Mouse (Mus musculus) small intestine, adult 2 months (tissue): ENCODE results near the gene Wdr4. TPM values are rescaled to one million over a fixed set of nuclear protein-coding genes. Genes with fewer than 3 reads are reported as not detected.
A peak's percentile ranks its signal among the peaks of the same experiment; 100 is the strongest.

Experiments used
- H3K27ac ChIP-seq: fragments of 200-500 bp; 2 replicates; pipeline ENCODE4 v1.5.1; 2012; ENCODE audit warnings: low read depth, low read length, control low read depth, inconsistent platforms; ENCODE audit not compliant: insufficient read depth
- H3K27me3 ChIP-seq: fragments of 200-500 bp; 2 replicates; pipeline ENCODE4 v1.6.1; 2012; ENCODE audit warnings: mild to moderate bottlenecking, moderate library complexity, low read length, inconsistent platforms; ENCODE audit not compliant: control insufficient read depth, insufficient read depth
- H3K36me3 ChIP-seq: fragments of 200-500 bp; 2 replicates; pipeline ENCODE4 v1.6.1; 2012; ENCODE audit warnings: mild to moderate bottlenecking, low read length, control low read depth, inconsistent platforms; ENCODE audit not compliant: control insufficient read depth, insufficient read depth
- H3K4me1 ChIP-seq: fragments of 200-500 bp; 2 replicates; pipeline ENCODE4 v1.6.1; 2012; ENCODE audit warnings: low read length, inconsistent platforms, mixed read lengths; ENCODE audit not compliant: control insufficient read depth, insufficient read depth, insufficient read length
- H3K4me3 ChIP-seq: fragments of 200-500 bp; 2 replicates; pipeline ENCODE4 v1.5.1; 2012; ENCODE audit warnings: low read depth, mild to moderate bottlenecking, control low read depth, inconsistent platforms, low read length, moderate library complexity
- CTCF ChIP-seq: fragments of 200-500 bp; IDR thresholded peaks from 2 replicates; pipeline ENCODE4 v1.5.1; 2012; ENCODE audit warnings: low read depth, mild to moderate bottlenecking, control low read depth, inconsistent platforms, low read length, moderate library complexity, mixed read lengths; ENCODE audit not compliant: insufficient replicate concordance, insufficient read length; ENCODE audit errors: extremely low read depth
- POLR2A ChIP-seq: fragments of 200-500 bp; IDR thresholded peaks from 2 replicates; pipeline ENCODE4 v1.6.1; 2012; ENCODE audit warnings: low read depth, mild to moderate bottlenecking, control low read depth, inconsistent platforms, low read length, moderate library complexity
- WGBS: fragments of 180-500 bp; shearing (Covaris S2); methylation state at CpG from one replicate; pipeline ENCODE4 v1.1.7; 2018; 5-methylcytosine and 5-hydroxymethylcytosine counted together
- polyA plus RNA-seq: library from polyadenylated mRNA; depleted of rRNA; stranded (reverse); fragments of >200 nt; gene quantifications from 2 replicates; pipeline ENCODE4 v1.2.3, GENCODE M21; 2012

Gene Wdr4
- polyA plus RNA-seq, 1 experiment: 25.4 TPM

GRCm38 (mm10) chr17:31531441-31532158 lies 11.8 kb upstream of the Wdr4 start:
- Histone ChIP-seq H3K4me3 (no peak overlapping the region), H3K36me3 (peaks cover 31% of the 10 kb centered on the region), H3K4me1 (no peaks in the 10 kb centered on the region), H3K27ac (no peak overlapping the region), H3K27me3 (no peaks in the 10 kb centered on the region)
- TF ChIP-seq POLR2A (no peak), CTCF (no peak)
- 90% methylated on average over 14 of the region's 14 CpGs for WGBS

DNA sequence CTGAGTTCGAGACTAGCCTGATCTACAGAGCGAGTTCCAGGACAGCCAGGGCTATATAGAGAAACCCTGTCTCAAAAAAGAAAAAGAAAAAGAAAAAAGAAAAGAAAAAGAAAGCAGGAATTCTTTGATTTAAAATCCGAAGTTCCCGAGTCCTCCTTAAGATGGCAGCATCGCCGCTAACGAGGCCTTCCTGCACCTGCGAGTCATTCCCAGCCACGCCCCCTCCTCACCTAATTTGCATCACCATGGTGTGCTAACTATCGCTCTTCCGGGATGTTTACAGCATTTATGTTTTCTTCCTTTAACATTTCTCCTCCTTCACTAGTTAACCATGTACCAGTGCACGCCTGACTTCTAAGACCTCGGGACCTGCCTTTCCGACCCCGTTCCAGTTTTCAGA lies 9.5 kb upstream of the Wdr4 start:
- no peaks in the 10 kb centered on the region for H3K4me1 ChIP-seq
- 25% methylated on average over 15 of the region's 15 CpGs for WGBS

DNA sequence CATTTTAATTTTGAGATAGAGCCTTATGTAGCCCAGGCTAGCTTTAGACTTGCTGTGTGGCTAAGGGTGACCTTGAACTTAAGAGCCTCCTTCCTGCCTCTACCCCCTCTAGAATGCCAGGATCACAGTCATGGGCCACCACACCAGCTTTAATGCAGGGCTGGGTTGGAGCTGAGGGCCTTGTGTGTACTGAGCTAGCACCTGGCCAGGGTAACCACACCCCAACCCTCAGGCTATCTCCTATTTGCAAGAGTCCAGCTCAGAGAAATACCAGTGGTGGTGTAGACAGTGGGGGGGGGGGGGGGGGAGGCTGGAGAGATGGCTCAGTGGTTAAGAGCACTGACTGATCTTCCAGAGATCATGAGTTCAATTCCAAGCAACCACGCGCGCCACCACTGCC lies 6.0 kb upstream of the Wdr4 start:
- Histone ChIP-seq H3K36me3 (peaks cover 38% of the 10 kb centered on the region), H3K27ac (no peak overlapping the region), H3K27me3 (no peaks in the 10 kb centered on the region), H3K4me3 (no peak overlapping the region), H3K4me1 (no peaks in the 10 kb centered on the region; the same call in 1 of the 2 replicates)
- 95% methylated on average over 3 of the region's 3 CpGs for WGBS
- no peak for TF ChIP-seq CTCF
- no peak for TF ChIP-seq POLR2A

More for the DNA sequence above, 9.5 kb upstream of the Wdr4 start:
- TF ChIP-seq CTCF (peak; percentile 59; the same call in 1 of the 2 replicates), POLR2A (no peak)
- no peaks in the 10 kb centered on the region for H3K27me3 ChIP-seq
- H3K4me3 ChIP-seq: peak overlapping the region; percentile 27; the same call in 1 of the 2 replicates
- H3K36me3 ChIP-seq: peaks cover 40% of the 10 kb centered on the region
- H3K27ac ChIP-seq: no peak overlapping the region

DNA sequence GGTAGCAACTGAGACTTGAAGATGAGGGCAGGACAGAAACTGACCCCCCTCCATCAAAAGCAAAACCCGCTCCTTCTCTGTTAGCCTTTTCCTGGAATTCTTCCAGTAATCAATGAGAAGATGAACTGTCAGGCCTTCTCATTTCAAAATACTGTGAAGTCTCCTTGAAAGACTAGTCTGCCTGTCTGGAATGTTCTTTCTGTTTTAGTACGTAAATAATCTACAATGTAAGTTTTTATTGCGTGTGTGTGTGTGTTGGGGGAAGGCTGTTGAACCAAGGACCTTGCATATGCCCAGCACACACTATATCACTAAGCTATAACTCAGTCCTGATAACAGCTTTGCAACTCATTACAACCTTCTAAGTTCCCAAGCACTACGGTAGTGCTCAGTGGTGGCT lies 5.3 kb upstream of the Wdr4 start:
- WGBS: 86% methylated on average over 4 of the region's 4 CpGs
- no peak overlapping the region for H3K27ac ChIP-seq
- H3K36me3 ChIP-seq: peaks cover 36% of the 10 kb centered on the region
- H3K27me3 ChIP-seq: no peaks in the 10 kb centered on the region
- H3K4me1 ChIP-seq: no peaks in the 10 kb centered on the region; the same call in 1 of the 2 replicates
- TF ChIP-seq POLR2A (no peak), CTCF (no peak)
- H3K4me3 ChIP-seq: no peak overlapping the region

- peaks cover 23% of the 10 kb centered on the region for H3K36me3 ChIP-seq
- TF ChIP-seq CTCF (no peak), POLR2A (no peak)
- no peak overlapping the region for H3K27ac ChIP-seq
- no peaks in the 10 kb centered on the region; the same call in 1 of the 2 replicates for H3K4me1 ChIP-seq
- H3K27me3 ChIP-seq: no peaks in the 10 kb centered on the region
- 89% methylated on average over 6 of the region's 6 CpGs for WGBS
- no peak overlapping the region for H3K4me3 ChIP-seq
Measured at GRCm38 (mm10) chr17:31521948-31522347, 2.2 kb upstream of the Wdr4 start.

DNA sequence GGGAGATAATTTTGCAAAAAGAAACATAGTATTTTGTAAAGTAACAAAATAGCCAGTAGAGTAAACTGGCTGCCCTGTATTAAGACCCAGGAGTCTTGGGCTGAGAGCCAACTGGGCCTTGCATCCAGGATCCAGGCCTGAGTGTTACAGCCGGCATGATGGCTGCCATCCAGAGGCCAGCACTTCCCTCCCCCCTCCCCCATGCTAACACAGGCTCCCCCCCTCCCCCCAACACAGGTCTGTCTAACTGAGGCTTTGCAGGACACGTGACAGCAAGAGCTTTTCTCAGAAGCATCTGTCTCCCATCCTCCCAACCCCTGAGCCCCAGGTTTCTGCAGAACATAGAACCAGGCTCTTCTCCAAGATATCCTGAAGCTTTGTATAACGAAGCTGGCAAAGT lies 1.1 kb upstream of the Wdr4 start:
- peak overlapping the region; percentile 27; the same call in 1 of the 2 replicates for H3K4me3 ChIP-seq
- peaks cover 17% of the 10 kb centered on the region for H3K36me3 ChIP-seq
- no peaks in the 10 kb centered on the region for H3K27me3 ChIP-seq
- H3K4me1 ChIP-seq: peaks cover 4% of the 10 kb centered on the region
- WGBS: 27% methylated on average over 3 of the region's 3 CpGs
- no peak overlapping the region for H3K27ac ChIP-seq
- no peak for TF ChIP-seq CTCF

DNA sequence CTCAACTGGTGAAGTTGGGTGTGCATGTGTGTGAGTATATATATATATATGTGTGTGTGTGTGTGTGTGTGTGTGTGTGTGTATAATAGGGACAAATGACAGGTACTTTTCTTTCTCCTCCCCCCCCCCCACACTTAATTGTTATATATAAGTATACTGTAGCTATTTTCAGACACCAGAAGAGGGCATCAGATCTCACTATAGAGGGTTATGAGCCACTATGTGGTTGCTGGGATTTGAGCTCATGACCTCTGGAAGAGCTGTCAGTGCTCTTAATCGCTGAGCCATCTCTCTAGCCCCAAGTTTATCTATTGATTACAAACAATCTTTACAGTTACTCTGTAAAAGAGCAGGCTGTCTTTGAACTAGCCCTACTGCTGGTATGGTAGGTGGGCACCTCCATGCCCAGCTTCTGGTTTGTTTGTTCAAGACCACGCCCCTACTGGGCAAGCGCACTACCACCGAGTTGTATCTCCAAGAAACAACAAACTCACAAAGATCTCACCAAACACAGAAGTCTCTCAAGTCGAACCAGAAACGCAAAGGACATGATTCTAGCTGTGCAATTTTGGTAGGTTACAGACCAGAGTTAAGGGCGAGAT lies 335 bp downstream of the Wdr4 start:
- peaks cover 12% of the 10 kb centered on the region for H3K36me3 ChIP-seq
- TF ChIP-seq POLR2A (no peak), CTCF (no peak)
- H3K4me1 ChIP-seq: peaks cover 4% of the 10 kb centered on the region
- H3K27ac ChIP-seq: peak overlapping the region; percentile 86
- WGBS: 2% methylated on average over 7 of the region's 7 CpGs
- H3K4me3 ChIP-seq: peak overlapping the region; percentile 98
- H3K27me3 ChIP-seq: no peaks in the 10 kb centered on the region

DNA sequence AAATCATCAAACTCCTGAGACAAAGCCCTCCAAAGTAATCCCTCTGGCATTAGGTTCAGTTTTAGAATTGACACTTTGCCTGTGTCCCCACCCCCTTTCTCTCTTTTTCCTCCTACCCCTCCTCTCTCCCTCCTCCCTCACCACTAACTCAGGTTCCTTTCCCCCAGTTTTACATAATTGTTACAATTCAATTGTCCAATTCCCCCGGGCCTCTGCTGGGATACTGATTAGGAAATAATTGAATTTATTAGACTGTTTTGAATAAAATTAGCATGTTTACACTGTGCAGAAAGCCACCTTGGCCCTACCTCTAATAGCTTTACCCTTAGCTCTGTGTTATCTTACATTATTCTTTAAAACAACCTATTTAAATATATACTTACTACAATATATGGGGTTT lies 5.1 kb downstream of the Wdr4 start:
- no peak overlapping the region for H3K27ac ChIP-seq
- peaks cover 4% of the 10 kb centered on the region; the same call in 1 of the 2 replicates for H3K4me1 ChIP-seq
- no peaks in the 10 kb centered on the region for H3K36me3 ChIP-seq
- TF ChIP-seq POLR2A (no peak), CTCF (no peak)
- H3K4me3 ChIP-seq: no peak overlapping the region
- 60% methylated on average over 1 of the region's 1 CpGs for WGBS
- H3K27me3 ChIP-seq: no peaks in the 10 kb centered on the region
